ENCODE assay signal across 33 mouse cellular contexts in the genomic region with DNA sequence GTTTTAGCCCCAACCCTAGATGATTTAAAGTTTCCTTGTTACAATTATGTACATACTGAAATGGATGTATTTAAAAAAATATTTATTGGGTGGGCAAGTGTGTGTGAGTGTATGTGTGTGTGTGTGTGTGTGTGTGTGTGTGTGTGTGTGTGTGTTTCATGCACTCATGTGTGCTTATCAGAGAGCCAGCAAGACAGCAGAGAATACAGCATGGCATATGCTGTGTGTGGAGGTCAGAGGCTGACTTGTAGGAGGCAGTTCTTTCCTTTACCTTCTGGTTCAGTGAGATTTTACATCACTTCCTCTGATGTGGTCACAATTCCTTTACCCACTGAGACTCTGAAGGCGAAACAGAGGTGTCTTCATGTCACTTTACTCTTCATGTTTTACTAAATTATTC.
"Had no signal": no experiment of that assay in that cellular context is flagged by ENCODE, and none has a peak within 500 bp of the region (broad histone marks: within the 10 kb centered on the region; RNA-seq: fewer than 3 reads in every experiment).

No protein-coding gene starts in this region.

- H3K4me3 ChIP-seq: heart, embryonic 10.5 days; heart, embryonic 12.5 days; heart, embryonic 13.5 days; heart, embryonic 15.5 days; hindbrain, embryonic 10.5 days; hindbrain, embryonic 12.5 days; hindbrain, embryonic 13.5 days; hindbrain, embryonic 15.5 days; intestine, embryonic 15.5 days; layer of hippocampus, adult 2 months; left cerebral cortex, adult 2 months had no signal

- H3K36me3 ChIP-seq: heart, embryonic 10.5 days; heart, embryonic 12.5 days; heart, embryonic 13.5 days; heart, embryonic 15.5 days; hindbrain, embryonic 10.5 days; hindbrain, embryonic 12.5 days; hindbrain, embryonic 13.5 days; hindbrain, embryonic 15.5 days; intestine, embryonic 15.5 days had no signal

- H3K27me3 ChIP-seq: heart, embryonic 12.5 days; heart, embryonic 13.5 days; heart, embryonic 15.5 days; hindbrain, embryonic 12.5 days; hindbrain, embryonic 13.5 days; hindbrain, embryonic 15.5 days; intestine, embryonic 15.5 days had no signal

- ATAC-seq: hindbrain, embryonic 16.5 days; hindbrain, postnatal 0 days; inflammation-experienced regulatory T-cells, adult 6 months; intestine, embryonic 15.5 days; intestine, embryonic 16.5 days; intestine, postnatal 0 days had no signal

- DNase-seq: heart, postnatal 10 days; heart, postnatal 14 days; heart, postnatal 36 days; heart, postnatal 4 days; kidney, adult 11 months; kidney, adult 18-20 months; kidney, adult 8-10 months; kidney, adult 9 months; kidney, postnatal 10 days; kidney, postnatal 14 days; kidney, postnatal 25 days; kidney, postnatal 36 days; layer of hippocampus, adult 9-11 months; layer of hippocampus, postnatal 36 days had no signal

- H3K9ac ChIP-seq: heart, embryonic 12.5 days; heart, embryonic 13.5 days; heart, embryonic 15.5 days; hindbrain, embryonic 12.5 days; hindbrain, embryonic 13.5 days; hindbrain, embryonic 14.5 days; hindbrain, embryonic 15.5 days; intestine, embryonic 15.5 days had no signal

- H3K9me3 ChIP-seq: heart, embryonic 10.5 days; heart, embryonic 12.5 days; heart, embryonic 13.5 days; heart, embryonic 15.5 days; hindbrain, embryonic 10.5 days; hindbrain, embryonic 12.5 days; hindbrain, embryonic 13.5 days; hindbrain, embryonic 15.5 days; intestine, embryonic 15.5 days had no signal

- H3K27ac ChIP-seq: heart, embryonic 10.5 days; heart, embryonic 13.5 days; heart, embryonic 15.5 days; hindbrain, embryonic 10.5 days; hindbrain, embryonic 12.5 days; hindbrain, embryonic 13.5 days; hindbrain, embryonic 14.5 days; hindbrain, embryonic 15.5 days; hindbrain, postnatal 0 days; intestine, embryonic 15.5 days; kidney, postnatal 0 days; layer of hippocampus, adult 2 months; left cerebral cortex, adult 2 months had no signal

- H3K4me1 ChIP-seq: heart, embryonic 10.5 days; heart, embryonic 12.5 days; heart, embryonic 13.5 days; heart, embryonic 15.5 days; hindbrain, embryonic 10.5 days; hindbrain, embryonic 12.5 days; hindbrain, embryonic 13.5 days; hindbrain, embryonic 15.5 days; intestine, embryonic 15.5 days had no signal

- H3K4me2 ChIP-seq: heart, embryonic 11.5 days; heart, embryonic 12.5 days; heart, embryonic 13.5 days; heart, embryonic 15.5 days; hindbrain, embryonic 12.5 days; hindbrain, embryonic 13.5 days; hindbrain, embryonic 14.5 days; hindbrain, embryonic 15.5 days; intestine, embryonic 15.5 days had no signal
